Mouse (Mus musculus) megakaryocyte progenitor cell, adult 5-6 weeks (primary cell): ENCODE measurements around the gene 4930432K21Rik. TPM values are rescaled to one million over a fixed set of nuclear protein-coding genes. Genes with fewer than 3 reads are reported as not detected.
A peak's percentile ranks its signal among the peaks of the same experiment; 100 is the strongest.

Experiments
- ATAC-seq: replicated peaks from 2 replicates; pipeline ENCODE4 v1.8.0; 2016; ENCODE audit warnings: mild to moderate bottlenecking, moderate TSS enrichment, inconsistent platforms; ENCODE audit not compliant: poor library complexity
- total RNA-seq, 2 experiments: library from RNA; stranded (forward) in 1 of 2; stranded (reverse) in 1 of 2; fragments of 157-497, 149-512 nt in 1 of 2; fragments of 200-1000 nt in 1 of 2; gene quantifications; 2 replicates each; pipeline versions ENCODE4 v1.2.3 to v1.2.4; 2015 to 2017

The 4930432K21Rik gene
- total RNA-seq, 2 experiments from 2014 or later, result 0.32 to 2.1 TPM

- ATAC-seq, result peak; percentile 9
Observed at GRCm38 (mm10) chr8:84147324-84147766, 480 bp upstream of the 4930432K21Rik start.

- no peak for ATAC-seq
Observed at GRCm38 (mm10) chr8:84148531-84148850, 666 bp downstream of the 4930432K21Rik start.

GRCm38 (mm10) chr8:84149181-84149580 is 1.4 kb downstream of the 4930432K21Rik start:
- ATAC-seq, result no peak

GRCm38 (mm10) chr8:84157620-84158019 is 9.8 kb downstream of the 4930432K21Rik start:
- peak; percentile 68 for ATAC-seq

- peak; percentile 63 for ATAC-seq
Observed at GRCm38 (mm10) chr8:84167696-84168095, 19.9 kb downstream of the 4930432K21Rik start.

- ATAC-seq, result no peak
Observed at GRCm38 (mm10) chr8:84170096-84170495, 22.3 kb downstream of the 4930432K21Rik start.

- peak; percentile 66 for ATAC-seq
Observed at GRCm38 (mm10) chr8:84173861-84174260, 26.0 kb downstream of the 4930432K21Rik start.

- no peak for ATAC-seq
Observed at GRCm38 (mm10) chr8:84176560-84176959, 28.7 kb downstream of the 4930432K21Rik start.

- no peak for ATAC-seq
Observed at GRCm38 (mm10) chr8:84177405-84177804, 29.6 kb downstream of the 4930432K21Rik start.

GRCm38 (mm10) chr8:84178592-84178991 is 30.8 kb downstream of the 4930432K21Rik start:
- ATAC-seq, result no peak

- ATAC-seq, result no peak
Observed at GRCm38 (mm10) chr8:84179946-84180345, 32.1 kb downstream of the 4930432K21Rik start.

GRCm38 (mm10) chr8:84180530-84181190 is 32.8 kb downstream of the 4930432K21Rik start:
- ATAC-seq, result peak; percentile 58

- ATAC-seq, result no peak
Observed at GRCm38 (mm10) chr8:84182833-84183232, 35.0 kb downstream of the 4930432K21Rik start.

GRCm38 (mm10) chr8:84183261-84184084 is 35.6 kb downstream of the 4930432K21Rik start:
- ATAC-seq, result 0 out of 2 replicates have a peak, but pooled peaks have one; percentile 9

- ATAC-seq, result no peak
Observed at GRCm38 (mm10) chr8:84184085-84185043, 36.5 kb downstream of the 4930432K21Rik start.

GRCm38 (mm10) chr8:84185117-84185516 is 37.3 kb downstream of the 4930432K21Rik start, which contains the start of gene Nanos3:
Nanos3 (minus strand) TSS chr8:84185217.
- no peak for ATAC-seq

- ATAC-seq, result peak; percentile 72
Observed at GRCm38 (mm10) chr8:84186547-84186946, 38.7 kb downstream of the 4930432K21Rik start.

GRCm38 (mm10) chr8:84187065-84187755 is 39.4 kb downstream of the 4930432K21Rik start:
- peak; percentile 63 for ATAC-seq

- ATAC-seq, result no peak
Observed at GRCm38 (mm10) chr8:84188671-84189070, 40.8 kb downstream of the 4930432K21Rik start.

GRCm38 (mm10) chr8:84189603-84190002 is 41.8 kb downstream of the 4930432K21Rik start:
- no peak for ATAC-seq
